Mouse (Mus musculus) liver, embryonic 16.5 days (tissue): ENCODE results near the gene Idnk. TPM values are rescaled to one million over a fixed set of nuclear protein-coding genes. Genes with fewer than 3 reads are reported as not detected.
A peak's percentile ranks its signal among the peaks of the same experiment; 100 is the strongest.
"Not testable (repeated sequence)": the region's sequence is repeated elsewhere in the genome, so short reads cannot be mapped to it uniquely, and the experiment has no call there.

Experiments
- ATAC-seq: fragments of 200-750 bp; cut with Nextera tagmentation; 2 replicates; pipeline ENCODE4 v1.8.0; 2017; ENCODE audit warnings: low read depth, mild to moderate bottlenecking, moderate number of reproducible peaks, moderate library complexity
- H3K27ac ChIP-seq: fragments of 300-500 bp; sonication (generic); 2 replicates; pipeline ENCODE4 v1.5.1; 2014; ENCODE audit warnings: mild to moderate bottlenecking, low read length
- H3K27me3 ChIP-seq: fragments of 300-500 bp; sonication (generic); 2 replicates; pipeline ENCODE4 v1.6.1; 2014; ENCODE audit warnings: low read depth, low read length, mixed read lengths; ENCODE audit not compliant: control insufficient read depth, insufficient read depth
- H3K36me3 ChIP-seq: fragments of 300-500 bp; sonication (generic); 2 replicates; pipeline ENCODE4 v1.6.1; 2014; ENCODE audit warnings: mild to moderate bottlenecking; ENCODE audit not compliant: control insufficient read depth, insufficient read depth
- H3K4me1 ChIP-seq: fragments of 300-500 bp; sonication (generic); 2 replicates; pipeline ENCODE4 v1.6.1; 2014; ENCODE audit warnings: low read depth, low read length, mixed read lengths; ENCODE audit not compliant: control insufficient read depth
- H3K4me2 ChIP-seq: fragments of 300-500 bp; sonication (generic); 2 replicates; pipeline ENCODE4 v1.6.1; 2014; ENCODE audit warnings: low read depth, low read length, mixed read lengths
- H3K4me3 ChIP-seq: fragments of 300-500 bp; sonication (generic); 2 replicates; pipeline ENCODE4 v1.5.1; 2014; ENCODE audit warnings: low read depth, mild to moderate bottlenecking, low read length
- H3K9ac ChIP-seq: fragments of 300-500 bp; sonication (generic); 2 replicates; pipeline ENCODE4 v1.6.1; 2014; ENCODE audit warnings: low read depth, low read length
- H3K9me3 ChIP-seq: fragments of 300-500 bp; sonication (generic); replicated peaks from 2 replicates; pipeline ENCODE4 v1.6.1; 2016; ENCODE audit warnings: low read length; ENCODE audit not compliant: control insufficient read depth
- WGBS: fragments of 180-500 bp; shearing (Covaris S2); extraction: QIAGEN DNeasy Blood & Tissue Kit; methylation state at CpG from one replicate; pipeline ENCODE4 v1.1.7; 2014; ENCODE audit not compliant: insufficient replicate concordance; 5-methylcytosine and 5-hydroxymethylcytosine counted together
- polyA plus RNA-seq: library from polyadenylated mRNA; unstranded; fragments of >200 nt; fragmentation: Nextera tagmentation; extraction: Ambion mirVana; gene quantifications from 2 replicates; pipeline ENCODE4 v1.2.1, GENCODE M21; 2015

Gene Idnk
- polyA plus RNA-seq, 1 experiment from 2014 or later, result 18.9 TPM

- H3K9ac ChIP-seq, result peak overlapping the region; percentile 97
- ATAC-seq, result peak; percentile 93
Observed at GRCm38 (mm10) chr13:58128768-58129671, 28.4 kb upstream of the Idnk start.

DNA sequence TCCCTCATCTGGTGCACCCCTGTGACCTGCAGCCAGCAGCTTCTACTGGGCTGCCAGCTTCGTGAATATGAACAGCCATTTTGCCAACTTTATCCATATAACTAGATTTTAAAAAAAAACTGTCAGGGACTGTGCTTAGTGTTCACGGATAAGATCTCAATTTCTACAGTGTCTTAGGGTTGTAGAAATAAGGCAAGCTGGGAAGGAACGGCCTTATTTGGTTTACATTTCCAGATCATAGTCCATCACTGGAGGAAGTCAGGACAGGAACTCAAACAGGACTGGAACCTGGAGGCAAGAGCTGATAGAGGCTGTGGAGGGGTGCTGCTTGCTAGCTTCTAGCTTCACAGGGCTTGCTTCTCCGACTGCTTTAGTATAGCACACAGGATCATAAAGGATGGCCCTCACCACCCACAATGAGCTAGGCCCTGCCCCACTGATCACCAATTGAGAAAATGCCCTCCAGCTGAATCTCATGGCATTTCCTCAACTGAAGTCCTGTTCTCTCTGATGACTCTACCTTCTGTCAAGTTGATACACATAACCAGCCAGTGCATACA lies 27.7 kb upstream of the Idnk start:
- WGBS, result 16% methylated on average over 4 of the region's 4 CpGs
- Histone ChIP-seq H3K9ac (peak overlapping the region; percentile 97), H3K4me3 (peak overlapping the region; percentile 92), H3K27ac (peak overlapping the region; percentile 96), H3K36me3 (peaks cover 2% of the 10 kb centered on the region; the same call in 1 of the 2 replicates), H3K4me1 (peaks cover 19% of the 10 kb centered on the region), H3K27me3 (no peaks in the 10 kb centered on the region), H3K9me3 (no peaks in the 10 kb centered on the region), H3K4me2 (peak overlapping the region; percentile 86)
- ATAC-seq, result no peak

More at GRCm38 (mm10) chr13:58128768-58129671, 28.4 kb upstream of the Idnk start:
- Histone ChIP-seq H3K4me2 (peak overlapping the region; percentile 86), H3K36me3 (peaks cover 2% of the 10 kb centered on the region; the same call in 1 of the 2 replicates), H3K27ac (peak overlapping the region; percentile 96), H3K4me3 (peak overlapping the region; percentile 92), H3K4me1 (peaks cover 27% of the 10 kb centered on the region), H3K9me3 (no peaks in the 10 kb centered on the region), H3K27me3 (no peaks in the 10 kb centered on the region)
- WGBS, result under 1% methylated on average over 78 of the region's 83 CpGs

- no peaks in the 10 kb centered on the region for H3K36me3 ChIP-seq
- no peak overlapping the region for H3K4me2 ChIP-seq
- ATAC-seq, result no peak
- no peak overlapping the region for H3K9ac ChIP-seq
- no peak overlapping the region for H3K4me3 ChIP-seq
- no peaks in the 10 kb centered on the region for H3K9me3 ChIP-seq
- H3K27me3 ChIP-seq, result no peaks in the 10 kb centered on the region
- no peak overlapping the region for H3K27ac ChIP-seq
- peaks cover 10% of the 10 kb centered on the region for H3K4me1 ChIP-seq
- 71% methylated on average over 3 of the region's 3 CpGs for WGBS
Observed at GRCm38 (mm10) chr13:58131692-58132091, 25.8 kb upstream of the Idnk start.

- not testable (repeated sequence) for H3K4me1 ChIP-seq, H3K9ac ChIP-seq, H3K36me3 ChIP-seq, H3K4me3 ChIP-seq, ATAC-seq, H3K9me3 ChIP-seq, H3K4me2 ChIP-seq, H3K27me3 ChIP-seq, H3K27ac ChIP-seq
- WGBS, result 92% methylated on average over 8 of the region's 8 CpGs
Observed at GRCm38 (mm10) chr13:58146603-58147002, 10.8 kb upstream of the Idnk start.

- Histone ChIP-seq H3K27me3 (peaks cover 2% of the 10 kb centered on the region; the same call in 1 of the 2 replicates), H3K9me3 (no peaks in the 10 kb centered on the region), H3K9ac (no peak overlapping the region), H3K36me3 (no peaks in the 10 kb centered on the region), H3K4me1 (peaks cover 6% of the 10 kb centered on the region), H3K4me2 (no peak overlapping the region), H3K27ac (no peak overlapping the region), H3K4me3 (no peak overlapping the region)
- WGBS, result 71% methylated on average over 1 of the region's 1 CpGs
- no peak for ATAC-seq
Observed at GRCm38 (mm10) chr13:58147760-58148159, 9.7 kb upstream of the Idnk start.

GRCm38 (mm10) chr13:58148256-58148831 lies 9.1 kb upstream of the Idnk start:
- Histone ChIP-seq H3K36me3 (no peaks in the 10 kb centered on the region), H3K4me1 (peaks cover 6% of the 10 kb centered on the region), H3K27me3 (peaks cover 2% of the 10 kb centered on the region; the same call in 1 of the 2 replicates), H3K4me3 (peak overlapping the region; percentile 56), H3K9ac (peak overlapping the region; percentile 50), H3K4me2 (peak overlapping the region; percentile 63), H3K9me3 (no peaks in the 10 kb centered on the region), H3K27ac (peak overlapping the region; percentile 48; the same call in 1 of the 2 replicates)
- 2% methylated on average over 17 of the region's 17 CpGs for WGBS
- ATAC-seq, result peak; percentile 85

GRCm38 (mm10) chr13:58149033-58149558 lies 8.4 kb upstream of the Idnk start:
- ATAC-seq, result peak; percentile 47
- no peaks in the 10 kb centered on the region for H3K9me3 ChIP-seq
- 37% methylated on average over 5 of the region's 5 CpGs for WGBS
- peak overlapping the region; percentile 56 for H3K4me3 ChIP-seq
- peak overlapping the region; percentile 63 for H3K4me2 ChIP-seq
- no peak overlapping the region for H3K27ac ChIP-seq
- H3K36me3 ChIP-seq, result no peaks in the 10 kb centered on the region
- peak overlapping the region; percentile 50; the same call in 1 of the 2 replicates for H3K9ac ChIP-seq
- H3K27me3 ChIP-seq, result peaks cover 2% of the 10 kb centered on the region; the same call in 1 of the 2 replicates
- H3K4me1 ChIP-seq, result peaks cover 6% of the 10 kb centered on the region

GRCm38 (mm10) chr13:58149629-58150028 lies 7.8 kb upstream of the Idnk start:
- no peak overlapping the region for H3K27ac ChIP-seq
- H3K4me1 ChIP-seq, result peaks cover 6% of the 10 kb centered on the region
- H3K9ac ChIP-seq, result no peak overlapping the region
- H3K27me3 ChIP-seq, result peaks cover 2% of the 10 kb centered on the region; the same call in 1 of the 2 replicates
- H3K36me3 ChIP-seq, result no peaks in the 10 kb centered on the region
- ATAC-seq, result no peak
- H3K4me3 ChIP-seq, result no peak overlapping the region
- no peak overlapping the region for H3K4me2 ChIP-seq
- 75% methylated on average over 3 of the region's 3 CpGs for WGBS
- no peaks in the 10 kb centered on the region for H3K9me3 ChIP-seq
